Mouse (Mus musculus) G1E (cell line): ENCODE measurements at regions not wholly inside any gene's neighbourhood (a gene's known extent, or its start where the extent isn't known, plus 50 kb on each side); places are given as distances from the start of the nearest gene placed in this dataset.

Experiments
- ATAC-seq: 2 replicates; pipeline ENCODE4 v1.8.0; 2016; ENCODE audit warnings: mild to moderate bottlenecking; ENCODE audit not compliant: insufficient number of reproducible peaks, poor library complexity, low FRiP score, severe bottlenecking; ENCODE audit errors: extremely low read depth
- DNase-seq: peaks from one replicate; pipeline ENCODE4 v3.0.0; 2012; ENCODE audit warnings: low spot score
- H3K27me3 ChIP-seq: 2 replicates; pipeline ENCODE4 v1.6.1; 2012; ENCODE audit warnings: mild to moderate bottlenecking, low read length, inconsistent platforms; ENCODE audit not compliant: insufficient read depth
- H3K36me3 ChIP-seq: replicated peaks from 2 replicates; pipeline ENCODE3; 2012; ENCODE audit warnings: mild to moderate bottlenecking, inconsistent platforms
- H3K4me1 ChIP-seq: 2 replicates; pipeline ENCODE4 v1.6.1; 2012; ENCODE audit warnings: low read depth, low read length, inconsistent platforms, mixed read lengths; ENCODE audit not compliant: insufficient read depth
- H3K4me3 ChIP-seq: 2 replicates; pipeline ENCODE4 v1.5.1; 2012; ENCODE audit warnings: low read depth, mild to moderate bottlenecking, inconsistent platforms, low read length, moderate library complexity, mixed read lengths
- H3K9me3 ChIP-seq: replicated peaks from 2 replicates; pipeline ENCODE4 v1.6.1; 2012; ENCODE audit warnings: inconsistent platforms
- CTCF ChIP-seq: IDR thresholded peaks from 2 replicates; pipeline ENCODE4 v1.5.1; 2012; ENCODE audit warnings: low read depth, low read length, inconsistent platforms, mixed read lengths
- GATA1 ChIP-seq: IDR thresholded peaks from 2 replicates; pipeline ENCODE4 v1.6.1; 2012; ENCODE audit warnings: borderline replicate concordance, low read length, inconsistent platforms, mixed read lengths
- GATA2 ChIP-seq: IDR thresholded peaks from 2 replicates; pipeline ENCODE4 v1.6.1; 2012; ENCODE audit warnings: low read depth, low read length, inconsistent platforms, borderline replicate concordance
- POLR2AphosphoS5 ChIP-seq: IDR thresholded peaks from 2 replicates; pipeline ENCODE4 v1.6.1; 2012; ENCODE audit warnings: low read depth, low read length, inconsistent platforms; ENCODE audit not compliant: insufficient replicate concordance
- TAL1 ChIP-seq: conservative IDR thresholded peaks from 2 replicates; pipeline ENCODE4 v1.6.1; 2012; ENCODE audit warnings: low read depth, low read length, inconsistent platforms, mixed read lengths

DNA sequence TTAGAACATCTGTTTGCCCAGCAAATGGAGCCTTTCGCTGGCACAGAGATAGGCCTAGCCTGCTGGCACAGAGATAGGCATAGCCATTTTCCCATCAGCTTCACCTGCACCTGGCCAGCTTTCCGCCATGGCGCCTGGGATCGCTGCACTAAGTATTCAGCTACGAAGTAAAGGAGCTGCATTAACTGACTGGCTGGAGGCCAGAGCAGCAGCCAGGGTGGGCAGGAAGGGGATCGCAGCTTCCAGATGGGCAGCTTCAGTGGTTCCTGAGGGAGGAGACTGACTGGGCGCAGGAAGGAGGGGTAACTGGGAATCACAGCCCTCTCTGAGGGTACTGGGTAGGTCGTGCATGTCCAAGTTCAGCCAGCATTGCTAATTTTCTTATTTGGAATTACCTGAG is 376.2 kb downstream of the Rps24 start:
- Histone ChIP-seq H3K36me3 (no peaks in the 10 kb centered on the region), H3K9me3 (peaks cover 70% of the 10 kb centered on the region), H3K4me1 (no peaks in the 10 kb centered on the region), H3K4me3 (no peak overlapping the region), H3K27me3 (no peaks in the 10 kb centered on the region)
- TF ChIP-seq GATA2 = no peak
- no peak for TF ChIP-seq POLR2AphosphoS5
- no peak for TF ChIP-seq TAL1
- no peak for TF ChIP-seq CTCF
- TF ChIP-seq GATA1 = no peak
- no peak for DNase-seq
- ATAC-seq = no peak

DNA sequence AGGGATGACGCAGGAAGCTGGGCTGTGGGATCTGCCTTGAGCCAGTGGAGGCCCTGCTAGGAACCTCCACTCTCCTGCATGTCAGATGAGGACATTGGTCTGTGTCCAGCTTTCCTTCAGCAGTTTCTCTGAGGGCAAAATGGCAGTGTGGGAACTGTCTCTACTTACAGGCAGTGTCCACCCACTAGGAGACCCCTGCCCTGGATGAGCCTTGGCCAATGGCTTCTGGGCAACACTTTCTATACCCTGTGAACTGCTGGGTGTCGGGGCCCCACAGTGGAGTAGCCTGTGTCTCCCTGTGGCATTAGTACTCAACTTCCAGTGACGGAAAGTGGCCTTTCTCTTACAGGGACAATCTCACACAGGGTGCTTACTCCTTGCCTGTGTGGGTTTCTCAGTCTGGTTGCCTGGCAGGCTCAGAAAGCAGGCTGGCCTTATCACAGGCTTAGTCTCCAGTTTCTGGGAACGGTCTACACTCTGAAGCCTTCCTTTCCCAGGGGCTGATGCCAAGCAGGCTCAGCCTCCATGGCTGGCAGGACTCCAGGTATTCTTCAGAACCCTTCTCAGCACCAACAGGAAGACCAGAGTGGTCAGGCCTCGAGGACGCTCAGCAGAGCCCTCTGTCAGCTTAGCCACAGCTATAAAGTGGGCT is 378.8 kb downstream of the Rps24 start:
- DNase-seq = no peak
- no peaks in the 10 kb centered on the region for H3K4me1 ChIP-seq
- no peaks in the 10 kb centered on the region for H3K27me3 ChIP-seq
- TF ChIP-seq TAL1 = no peak
- TF ChIP-seq GATA1 = no peak
- TF ChIP-seq POLR2AphosphoS5 = no peak
- no peak for TF ChIP-seq CTCF
- TF ChIP-seq GATA2 = no peak
- H3K36me3 ChIP-seq = no peaks in the 10 kb centered on the region
- no peak overlapping the region for H3K4me3 ChIP-seq
- no peak for ATAC-seq
- H3K9me3 ChIP-seq = peaks cover 75% of the 10 kb centered on the region

DNA sequence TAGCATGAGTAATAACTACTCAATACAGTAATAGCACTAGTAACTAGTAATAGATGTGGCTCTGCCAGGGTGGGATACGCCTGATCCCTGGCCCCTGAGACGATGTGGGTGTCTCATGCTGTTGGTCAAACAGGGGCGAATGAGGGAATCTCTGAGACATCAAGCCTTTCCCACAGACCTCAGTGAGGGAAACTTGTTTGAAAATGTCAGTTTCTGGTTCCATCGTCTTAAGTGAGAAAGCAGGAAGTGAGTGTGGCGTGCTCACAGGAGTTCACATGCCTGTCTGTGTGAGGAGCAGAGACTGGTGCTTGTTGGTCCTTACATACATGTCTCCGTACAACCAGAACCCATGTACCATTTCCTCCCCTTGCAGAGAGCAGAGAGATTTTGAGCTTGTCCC is 380.9 kb downstream of the Rps24 start:
- H3K27me3 ChIP-seq = no peaks in the 10 kb centered on the region
- H3K4me3 ChIP-seq = no peak overlapping the region
- H3K9me3 ChIP-seq = peaks cover 83% of the 10 kb centered on the region
- no peaks in the 10 kb centered on the region for H3K4me1 ChIP-seq
- TF ChIP-seq CTCF = no peak
- no peak for TF ChIP-seq GATA1
- no peaks in the 10 kb centered on the region for H3K36me3 ChIP-seq
- DNase-seq = no peak
- ATAC-seq = no peak

DNA sequence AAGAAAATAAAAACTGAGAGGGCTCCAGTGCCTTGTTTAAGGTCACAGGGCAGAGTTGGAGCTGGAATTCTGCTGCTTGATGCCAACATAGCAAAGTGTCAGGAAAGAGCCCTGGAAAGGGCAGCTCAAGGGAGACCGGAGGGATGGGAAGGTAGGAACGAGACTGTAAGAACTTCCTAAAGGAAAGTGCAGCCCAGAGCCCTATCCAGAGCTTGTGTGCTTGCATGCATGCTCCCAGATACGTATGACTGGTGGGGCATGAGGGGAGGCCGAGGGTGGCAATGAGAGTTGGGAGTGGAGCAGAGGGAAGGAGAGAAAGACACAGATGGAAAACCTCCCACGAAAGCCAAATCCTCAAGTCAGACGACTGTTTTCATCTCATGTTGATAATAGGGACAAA is 381.8 kb downstream of the Rps24 start:
- no peak for TF ChIP-seq GATA2
- no peak for TF ChIP-seq POLR2AphosphoS5
- TF ChIP-seq CTCF = no peak
- TF ChIP-seq TAL1 = no peak
- no peak for TF ChIP-seq GATA1
- Histone ChIP-seq H3K27me3 (no peaks in the 10 kb centered on the region), H3K4me3 (no peak overlapping the region), H3K4me1 (no peaks in the 10 kb centered on the region), H3K36me3 (no peaks in the 10 kb centered on the region), H3K9me3 (peaks cover 83% of the 10 kb centered on the region)
- ATAC-seq (no peak), DNase-seq (no peak)

DNA sequence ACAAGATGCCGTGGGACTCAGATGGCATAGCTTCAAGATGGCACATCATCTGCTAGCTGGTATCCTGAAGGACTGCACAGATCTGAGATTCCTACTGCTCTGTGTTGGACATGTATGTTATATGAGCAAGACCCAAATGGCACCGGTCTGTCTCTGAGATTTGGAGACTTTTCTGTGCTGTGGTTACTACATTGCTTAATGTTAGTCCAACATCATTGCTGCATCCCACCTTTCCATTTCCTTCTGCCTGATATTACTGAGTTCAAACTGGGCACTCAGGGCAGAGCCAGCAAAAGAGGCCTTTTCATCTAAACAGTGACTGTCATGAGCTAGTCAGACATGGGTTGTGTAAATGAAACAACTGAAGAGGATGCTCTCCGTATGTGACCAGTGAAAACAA is 383.3 kb downstream of the Rps24 start:
- Histone ChIP-seq H3K27me3 (no peaks in the 10 kb centered on the region), H3K9me3 (peaks cover 80% of the 10 kb centered on the region), H3K4me3 (no peak overlapping the region), H3K4me1 (no peaks in the 10 kb centered on the region), H3K36me3 (no peaks in the 10 kb centered on the region)
- ATAC-seq (no peak), DNase-seq (no peak)
- no peak for TF ChIP-seq TAL1
- no peak for TF ChIP-seq GATA2
- no peak for TF ChIP-seq POLR2AphosphoS5
- no peak for TF ChIP-seq CTCF
- TF ChIP-seq GATA1 = no peak

DNA sequence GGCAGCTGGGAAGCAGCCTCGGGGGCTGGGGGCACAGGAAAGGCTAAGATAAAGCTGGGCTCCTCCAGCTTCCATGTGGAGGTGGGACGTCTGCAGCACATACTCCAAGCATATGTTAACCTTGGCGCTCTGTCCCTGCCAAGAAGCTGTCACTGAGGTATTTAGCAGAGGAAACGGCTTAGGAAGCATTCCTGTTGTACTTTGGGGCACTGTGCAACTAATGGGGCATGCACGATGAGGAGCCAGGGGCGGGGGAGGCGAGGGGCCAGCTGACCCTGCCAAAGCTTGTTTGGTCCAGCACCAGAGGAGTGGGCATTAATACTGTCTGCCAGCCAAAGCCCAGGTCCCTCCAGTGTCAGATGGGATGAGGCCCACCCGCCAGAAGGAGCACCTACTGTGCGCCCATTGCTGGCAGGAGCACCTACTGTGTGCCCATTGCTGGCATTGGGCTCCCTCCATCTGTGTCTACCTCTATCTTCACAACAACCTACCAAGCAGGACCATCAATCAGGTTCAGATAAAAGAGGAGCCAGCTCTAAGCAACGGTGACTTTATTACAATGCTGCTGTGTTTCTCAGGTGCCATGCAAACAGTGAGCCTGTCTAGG is 384.6 kb downstream of the Rps24 start:
- Histone ChIP-seq H3K4me1 (no peaks in the 10 kb centered on the region), H3K4me3 (no peak overlapping the region), H3K27me3 (no peaks in the 10 kb centered on the region), H3K9me3 (peaks cover 76% of the 10 kb centered on the region), H3K36me3 (no peaks in the 10 kb centered on the region)
- ATAC-seq = no peak
- no peak for DNase-seq
- TF ChIP-seq TAL1 (no peak), CTCF (no peak), POLR2AphosphoS5 (no peak), GATA2 (no peak), GATA1 (no peak)

DNA sequence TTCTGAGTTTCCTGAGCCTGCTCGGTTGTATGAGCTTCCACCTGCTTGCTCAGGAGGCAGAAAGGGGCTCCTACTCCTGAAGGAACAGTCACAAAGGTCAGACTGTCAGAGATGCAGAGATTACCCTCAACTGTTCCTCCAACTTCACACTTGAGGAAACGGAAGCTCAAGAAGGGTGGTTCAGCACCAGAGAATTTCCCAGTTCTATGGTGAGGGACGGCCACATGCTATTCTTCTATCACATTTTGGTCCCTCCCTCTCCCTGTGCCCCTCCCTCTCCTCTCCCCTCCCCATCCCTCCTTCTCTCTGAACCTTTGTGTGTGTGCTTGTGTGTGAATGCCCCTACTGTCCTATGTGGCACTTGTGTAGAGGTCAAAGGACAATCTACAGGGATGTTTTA is 386.0 kb downstream of the Rps24 start:
- H3K4me1 ChIP-seq = no peaks in the 10 kb centered on the region
- ATAC-seq (no peak), DNase-seq (no peak)
- peaks cover 74% of the 10 kb centered on the region for H3K9me3 ChIP-seq
- no peaks in the 10 kb centered on the region for H3K36me3 ChIP-seq
- TF ChIP-seq TAL1 (no peak), POLR2AphosphoS5 (no peak), CTCF (no peak), GATA2 (no peak), GATA1 (no peak)
- H3K27me3 ChIP-seq = no peaks in the 10 kb centered on the region
- H3K4me3 ChIP-seq = no peak overlapping the region
